Mouse (Mus musculus): ENCODE data around the gene Zfp213. TPM values are rescaled to one million over a fixed set of nuclear protein-coding genes. Genes with fewer than 3 reads are reported as not detected.

Zfp213 gene
- polyA plus RNA-seq, 2 experiments: 16.3 to 18.1 TPM

GRCm38 (mm10) chr17:23603542-23603941 is 39.5 kb upstream of the Zfp213 start:
- Histone ChIP-seq H3K27ac (replicated peaks; ENCODE audit: low read depth, low read length) (no peak overlapping the region), H3K4me3 (replicated peaks; ENCODE audit: low read length) (no peak overlapping the region), H3K9me3 (ENCODE audit: control insufficient read depth, low read length) (no peaks in the 10 kb centered on the region), H3K27me3 (ENCODE audit: control insufficient read depth, insufficient read depth, low read length) (no peaks in the 10 kb centered on the region), H3K4me1 (ENCODE audit: control insufficient read depth, insufficient read depth, low read length) (peaks cover 3% of the 10 kb centered on the region; the same call in 1 of the 2 replicates), H3K36me3 (ENCODE audit: control insufficient read depth, insufficient read depth, low read length) (no peaks in the 10 kb centered on the region), H3K9ac (ENCODE audit: low read depth, low read length, severe bottlenecking) (no peak overlapping the region), H3K4me2 (replicated peaks; ENCODE audit: low read depth, low read length, severe bottlenecking) (no peak overlapping the region)
- DNase-seq (ENCODE audit: low spot score) (no peak), ATAC-seq (ENCODE audit: low FRiP score, low read depth) (no peak)
- 63% methylated on average over 2 of the region's 2 CpGs for WGBS
- TF ChIP-seq POLR2A (IDR thresholded peaks at IDR 0.05; ENCODE audit: borderline replicate concordance, extremely low read depth, insufficient read depth, insufficient read length): no peak

DNA sequence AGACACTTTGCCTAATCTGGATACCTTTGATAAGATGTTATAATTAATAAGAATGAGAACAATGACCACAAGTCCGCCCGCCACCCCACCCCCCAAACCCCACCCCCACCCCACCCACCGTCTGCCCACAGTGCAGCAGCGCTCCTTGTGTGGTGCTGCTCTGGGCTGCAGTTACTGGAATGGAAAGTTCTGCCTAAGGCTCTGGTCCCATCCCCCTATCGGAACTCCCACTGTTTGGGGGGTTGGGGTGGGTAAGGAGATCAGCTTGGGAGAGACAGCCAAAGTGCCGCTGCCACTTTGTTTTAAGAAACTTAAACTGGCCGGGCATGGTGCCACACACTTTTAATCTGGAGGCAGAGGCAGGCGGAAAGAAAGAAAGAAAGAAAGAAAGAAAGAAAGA is 39.0 kb upstream of the Zfp213 start:
- Histone ChIP-seq H3K9me3 (ENCODE audit: control insufficient read depth, low read length) (no peaks in the 10 kb centered on the region), H3K4me1 (ENCODE audit: control insufficient read depth, insufficient read depth, low read length) (peaks cover 3% of the 10 kb centered on the region; the same call in 1 of the 2 replicates), H3K27me3 (ENCODE audit: control insufficient read depth, insufficient read depth, low read length) (no peaks in the 10 kb centered on the region), H3K9ac (ENCODE audit: low read depth, low read length, severe bottlenecking) (no peak overlapping the region), H3K4me3 (replicated peaks; ENCODE audit: low read length) (no peak overlapping the region), H3K36me3 (ENCODE audit: control insufficient read depth, insufficient read depth, low read length) (no peaks in the 10 kb centered on the region), H3K4me2 (replicated peaks; ENCODE audit: low read depth, low read length, severe bottlenecking) (no peak overlapping the region), H3K27ac (replicated peaks; ENCODE audit: low read depth, low read length) (no peak overlapping the region)
- ATAC-seq (ENCODE audit: low FRiP score, low read depth): no peak
- 42% methylated on average over 8 of the region's 8 CpGs for WGBS
- no peak for TF ChIP-seq POLR2A (IDR thresholded peaks at IDR 0.05; ENCODE audit: borderline replicate concordance, extremely low read depth, insufficient read depth, insufficient read length)
- no peak for DNase-seq (ENCODE audit: low spot score)

- Histone ChIP-seq H3K27me3 (ENCODE audit: control insufficient read depth, insufficient read depth, low read length) (no peaks in the 10 kb centered on the region), H3K4me1 (ENCODE audit: control insufficient read depth, insufficient read depth, low read length) (peaks cover 3% of the 10 kb centered on the region; the same call in 1 of the 2 replicates), H3K36me3 (ENCODE audit: control insufficient read depth, insufficient read depth, low read length) (no peaks in the 10 kb centered on the region), H3K9me3 (ENCODE audit: control insufficient read depth, low read length) (no peaks in the 10 kb centered on the region), H3K4me2 (replicated peaks; ENCODE audit: low read depth, low read length, severe bottlenecking) (no peak overlapping the region), H3K4me3 (replicated peaks; ENCODE audit: low read length) (no peak overlapping the region), H3K9ac (ENCODE audit: low read depth, low read length, severe bottlenecking) (no peak overlapping the region), H3K27ac (replicated peaks; ENCODE audit: low read depth, low read length) (0 out of 2 replicates have a peak overlapping the region, but pooled peaks have one; percentile 11)
- no peak for TF ChIP-seq POLR2A (IDR thresholded peaks at IDR 0.05; ENCODE audit: borderline replicate concordance, extremely low read depth, insufficient read depth, insufficient read length)
- ATAC-seq (ENCODE audit: low FRiP score, low read depth) (no peak), DNase-seq (ENCODE audit: low spot score) (no peak)
- 31% methylated on average over 10 of the region's 10 CpGs for WGBS
These were observed 38.0 kb upstream of the Zfp213 start for GRCm38 (mm10) chr17:23601836-23602585.

GRCm38 (mm10) chr17:23600641-23601622 is 36.9 kb upstream of the Zfp213 start, which contains the start of gene Zscan10:
TSS of gene Zscan10 (plus strand) at chr17:23600856.
- Histone ChIP-seq H3K4me2 (replicated peaks; ENCODE audit: low read depth, low read length, severe bottlenecking) (peak within 1 kb of the TSS; percentile 70; the same call in 1 of the 2 replicates), H3K4me3 (replicated peaks; ENCODE audit: low read length) (peak within 1 kb of the TSS; percentile 39; the same call in 1 of the 2 replicates), H3K9me3 (ENCODE audit: control insufficient read depth, low read length) (no peaks in the 10 kb centered on the region), H3K36me3 (ENCODE audit: control insufficient read depth, insufficient read depth, low read length) (no peaks in the 10 kb centered on the region), H3K27ac (replicated peaks; ENCODE audit: low read depth, low read length) (peak within 1 kb of the TSS; percentile 11; the same call in 1 of the 2 replicates), H3K27me3 (ENCODE audit: control insufficient read depth, insufficient read depth, low read length) (no peaks in the 10 kb centered on the region), H3K9ac (ENCODE audit: low read depth, low read length, severe bottlenecking) (no peak within 1 kb of the TSS), H3K4me1 (ENCODE audit: control insufficient read depth, insufficient read depth, low read length) (peaks cover 3% of the 10 kb centered on the region; the same call in 1 of the 2 replicates)
- TF ChIP-seq POLR2A (IDR thresholded peaks at IDR 0.05; ENCODE audit: borderline replicate concordance, extremely low read depth, insufficient read depth, insufficient read length): no peak
- ATAC-seq (ENCODE audit: low FRiP score, low read depth): no peak
- DNase-seq (ENCODE audit: low spot score): no peak
- WGBS: 46% methylated on average over 15 of the region's 15 CpGs

DNA sequence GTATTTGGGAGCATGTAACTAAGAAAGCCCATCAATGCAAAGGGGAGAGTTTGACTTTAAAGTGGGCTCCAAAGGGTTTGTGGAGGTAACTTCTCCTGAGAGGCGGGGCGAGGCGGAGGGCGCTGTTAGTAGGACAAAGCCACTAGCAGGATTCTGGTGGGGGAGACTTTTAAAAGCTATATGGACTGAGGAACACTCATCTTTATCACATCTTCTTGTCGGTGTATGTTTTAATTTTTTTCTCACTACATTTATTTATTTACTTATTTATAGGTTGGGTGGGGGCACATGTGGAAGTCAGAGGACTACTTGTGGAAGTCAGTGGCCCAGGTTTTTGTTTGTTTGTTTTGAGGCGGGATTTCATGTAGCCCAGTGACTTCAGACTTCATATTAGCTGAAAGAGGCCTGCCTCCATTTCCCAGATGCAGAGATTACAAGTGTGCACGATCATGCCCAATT is 35.6 kb upstream of the Zfp213 start:
- no peak for TF ChIP-seq POLR2A (IDR thresholded peaks at IDR 0.05; ENCODE audit: borderline replicate concordance, extremely low read depth, insufficient read depth, insufficient read length)
- peak overlapping the region; percentile 70 for H3K4me2 ChIP-seq (replicated peaks; ENCODE audit: low read depth, low read length, severe bottlenecking)
- H3K9ac ChIP-seq (ENCODE audit: low read depth, low read length, severe bottlenecking): peak overlapping the region; percentile 58
- DNase-seq (ENCODE audit: low spot score) (no peak), ATAC-seq (ENCODE audit: low FRiP score, low read depth) (no peak)
- no peaks in the 10 kb centered on the region for H3K36me3 ChIP-seq (ENCODE audit: control insufficient read depth, insufficient read depth, low read length)
- WGBS: 34% methylated on average over 7 of the region's 7 CpGs
- peaks cover 3% of the 10 kb centered on the region; the same call in 1 of the 2 replicates for H3K4me1 ChIP-seq (ENCODE audit: control insufficient read depth, insufficient read depth, low read length)
- peak overlapping the region; percentile 39 for H3K4me3 ChIP-seq (replicated peaks; ENCODE audit: low read length)
- H3K27ac ChIP-seq (replicated peaks; ENCODE audit: low read depth, low read length): peak overlapping the region; percentile 81
- no peaks in the 10 kb centered on the region for H3K9me3 ChIP-seq (ENCODE audit: control insufficient read depth, low read length)
- no peaks in the 10 kb centered on the region for H3K27me3 ChIP-seq (ENCODE audit: control insufficient read depth, insufficient read depth, low read length)
